Mouse (Mus musculus) lung, postnatal 0 days (tissue): ENCODE results near the gene Gapdh. TPM values are rescaled to one million over a fixed set of nuclear protein-coding genes. Genes with fewer than 3 reads are reported as not detected.

Experiments
- ATAC-seq: fragments of 200-750 bp; cut with Nextera tagmentation; 2 replicates; pipeline ENCODE4 v1.8.0; 2017; ENCODE audit warnings: moderate library complexity
- DNase-seq: peaks from one replicate; pipeline ENCODE4 v3.0.0-alpha.2; 2016; ENCODE audit warnings: low spot score
- H3K27ac ChIP-seq: fragments of 300-500 bp; sonication (generic); 2 replicates; pipeline ENCODE4 v1.5.1; 2014; ENCODE audit warnings: antibody characterized with exemption, mild to moderate bottlenecking, low read length, mixed read lengths
- H3K27me3 ChIP-seq: fragments of 300-500 bp; sonication (generic); replicated peaks from 2 replicates; pipeline ENCODE4 v1.6.1; 2014; ENCODE audit warnings: low read length, mixed read lengths; ENCODE audit not compliant: insufficient read depth
- H3K36me3 ChIP-seq: fragments of 300-500 bp; sonication (generic); 2 replicates; pipeline ENCODE4 v1.6.1; 2014; ENCODE audit warnings: low read length, mixed read lengths; ENCODE audit not compliant: insufficient read depth
- H3K4me1 ChIP-seq: fragments of 300-500 bp; sonication (generic); 2 replicates; pipeline ENCODE4 v1.6.1; 2014; ENCODE audit warnings: antibody characterized with exemption, low read depth, low read length, mixed read lengths; ENCODE audit not compliant: insufficient read depth
- H3K4me2 ChIP-seq: fragments of 300-500 bp; sonication (generic); replicated peaks from 2 replicates; pipeline ENCODE4 v1.6.1; 2014; ENCODE audit warnings: low read depth, mild to moderate bottlenecking, low read length, moderate library complexity, mixed read lengths
- H3K4me3 ChIP-seq: fragments of 300-500 bp; sonication (generic); 2 replicates; pipeline ENCODE4 v1.5.1; 2014; ENCODE audit warnings: low read depth, low read length
- H3K9ac ChIP-seq: fragments of 300-500 bp; sonication (generic); replicated peaks from 2 replicates; pipeline ENCODE4 v1.6.1; 2014; ENCODE audit warnings: low read depth, mild to moderate bottlenecking
- H3K9me3 ChIP-seq: fragments of 300-500 bp; sonication (generic); 2 replicates; pipeline ENCODE4 v1.6.1; 2016; ENCODE audit warnings: low read length, mixed read lengths
- CTCF ChIP-seq: IDR thresholded peaks from 2 replicates; pipeline ENCODE4 v1.5.1; 2016; ENCODE audit warnings: antibody characterized with exemption, mild to moderate bottlenecking
- EP300 ChIP-seq: IDR thresholded peaks from 2 replicates; pipeline ENCODE4 v1.6.1; 2016; ENCODE audit warnings: antibody characterized with exemption, mild to moderate bottlenecking, control low read depth
- WGBS: fragments of 180-500 bp; shearing (Covaris S2); extraction: QIAGEN DNeasy Blood & Tissue Kit; methylation state at CpG from one replicate; pipeline ENCODE4 v1.1.7; 2014; 5-methylcytosine and 5-hydroxymethylcytosine counted together
- polyA plus RNA-seq: library from polyadenylated mRNA; unstranded; fragments of >200 nt; fragmentation: Nextera tagmentation; extraction: Ambion mirVana; gene quantifications from 2 replicates; pipeline ENCODE4 v1.2.1, GENCODE M21; 2015

Gene Gapdh
- polyA plus RNA-seq, 1 experiment from 2014 or later = 429 TPM

- Histone ChIP-seq H3K9ac (no peak overlapping the region), H3K4me3 (no peak overlapping the region), H3K4me1 (no peaks in the 10 kb centered on the region), H3K27me3 (no peaks in the 10 kb centered on the region), H3K4me2 (no peak overlapping the region), H3K9me3 (no peaks in the 10 kb centered on the region), H3K36me3 (peaks cover 15% of the 10 kb centered on the region), H3K27ac (no peak overlapping the region)
- no peak for TF ChIP-seq CTCF
- no peak for TF ChIP-seq EP300
- 76% methylated on average over 9 of the region's 9 CpGs for WGBS
- ATAC-seq (no peak), DNase-seq (no peak)
Measured at GRCm38 (mm10) chr6:125143904-125144303, 22.4 kb downstream of the Gapdh start.

GRCm38 (mm10) chr6:125143128-125143527, 23.1 kb downstream of the Gapdh start:
- no peak for TF ChIP-seq CTCF
- TF ChIP-seq EP300 = no peak
- Histone ChIP-seq H3K4me2 (no peak overlapping the region), H3K27me3 (no peaks in the 10 kb centered on the region), H3K4me3 (no peak overlapping the region), H3K9ac (no peak overlapping the region), H3K27ac (no peak overlapping the region), H3K36me3 (peaks cover 15% of the 10 kb centered on the region), H3K9me3 (no peaks in the 10 kb centered on the region), H3K4me1 (no peaks in the 10 kb centered on the region)
- WGBS = 74% methylated on average over 3 of the region's 3 CpGs
- ATAC-seq (no peak), DNase-seq (no peak)

DNA sequence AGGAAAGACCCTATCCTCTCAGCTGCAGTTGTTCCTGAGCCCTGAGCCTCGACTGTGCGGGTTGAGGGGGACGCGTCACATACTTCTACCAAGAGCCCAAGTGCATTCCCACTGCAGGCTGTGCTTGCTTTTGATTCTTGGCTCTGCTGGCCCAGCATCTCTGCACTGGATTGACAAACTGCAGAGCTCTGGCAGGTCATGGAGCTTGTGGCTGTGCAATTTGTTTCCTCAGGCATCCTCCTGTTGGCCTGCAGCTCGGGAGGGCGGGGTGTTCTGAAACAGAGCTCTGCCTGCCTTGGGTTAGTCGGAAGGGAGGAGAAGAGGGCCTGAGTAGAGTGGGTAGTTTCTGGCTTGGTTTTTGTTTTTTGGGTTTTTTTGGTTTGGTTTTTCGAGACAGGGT, 23.8 kb downstream of the Gapdh start:
- 91% methylated on average over 8 of the region's 8 CpGs for WGBS

GRCm38 (mm10) chr6:125139747-125140146, 26.5 kb downstream of the Gapdh start:
- ATAC-seq = no peak
- DNase-seq = no peak
- no peak for TF ChIP-seq EP300
- TF ChIP-seq CTCF = no peak
- Histone ChIP-seq H3K4me2 (no peak overlapping the region), H3K27me3 (no peaks in the 10 kb centered on the region), H3K4me1 (no peaks in the 10 kb centered on the region), H3K9me3 (no peaks in the 10 kb centered on the region), H3K4me3 (no peak overlapping the region), H3K9ac (no peak overlapping the region), H3K27ac (no peak overlapping the region), H3K36me3 (peaks cover 20% of the 10 kb centered on the region)
- 88% methylated on average over 7 of the region's 7 CpGs for WGBS

More for the DNA sequence above, 23.8 kb downstream of the Gapdh start:
- no peaks in the 10 kb centered on the region for H3K27me3 ChIP-seq
- DNase-seq = no peak
- H3K4me1 ChIP-seq = no peaks in the 10 kb centered on the region
- no peak overlapping the region for H3K4me2 ChIP-seq
- no peak overlapping the region for H3K27ac ChIP-seq
- no peak overlapping the region for H3K9ac ChIP-seq
- no peak overlapping the region for H3K4me3 ChIP-seq
- no peaks in the 10 kb centered on the region for H3K9me3 ChIP-seq
- H3K36me3 ChIP-seq = peaks cover 15% of the 10 kb centered on the region
- no peak for ATAC-seq
- TF ChIP-seq EP300 = no peak
- no peak for TF ChIP-seq CTCF

GRCm38 (mm10) chr6:125137002-125137671, 29.1 kb downstream of the Gapdh start:
- DNase-seq (peak; percentile 42), ATAC-seq (no peak)
- TF ChIP-seq CTCF (peak; percentile 66), EP300 (no peak)

DNA sequence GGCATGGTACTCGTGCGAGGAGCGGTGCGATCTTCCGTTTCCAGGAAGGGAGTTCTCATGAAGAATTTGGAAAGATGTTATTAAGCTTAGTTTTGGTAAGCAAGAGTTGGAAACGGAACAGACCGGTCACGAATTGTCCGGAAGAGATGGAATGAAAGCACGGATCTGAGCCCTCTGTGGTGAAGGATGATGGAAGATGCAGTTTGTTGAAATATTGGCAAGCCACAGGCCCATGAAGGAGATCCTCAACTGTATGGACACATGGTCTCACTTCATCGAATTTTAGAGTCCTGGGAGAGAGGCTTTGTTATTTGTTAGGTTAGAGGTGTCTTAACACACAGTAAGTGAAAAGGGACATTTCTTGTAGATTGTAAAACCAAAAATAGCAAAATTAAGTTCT, 33.8 kb downstream of the Gapdh start:
- H3K36me3 ChIP-seq = peaks cover 18% of the 10 kb centered on the region
- 4% methylated on average over 11 of the region's 11 CpGs for WGBS

More at GRCm38 (mm10) chr6:125137002-125137671, 29.1 kb downstream of the Gapdh start:
- no peak overlapping the region for H3K4me2 ChIP-seq
- no peak overlapping the region for H3K9ac ChIP-seq
- WGBS = 90% methylated on average over 19 of the region's 19 CpGs
- no peak overlapping the region for H3K4me3 ChIP-seq
- H3K27ac ChIP-seq = no peak overlapping the region
- no peaks in the 10 kb centered on the region for H3K9me3 ChIP-seq
- peaks cover 20% of the 10 kb centered on the region for H3K36me3 ChIP-seq
- H3K4me1 ChIP-seq = peaks cover 2% of the 10 kb centered on the region; the same call in 1 of the 2 replicates
- no peaks in the 10 kb centered on the region for H3K27me3 ChIP-seq

More for the DNA sequence above, 33.8 kb downstream of the Gapdh start:
- Histone ChIP-seq H3K4me1 (peaks cover 2% of the 10 kb centered on the region; the same call in 1 of the 2 replicates), H3K27ac (no peak overlapping the region), H3K27me3 (no peaks in the 10 kb centered on the region), H3K4me3 (peak overlapping the region; percentile 78), H3K4me2 (peak overlapping the region; percentile 91), H3K9ac (peak overlapping the region; percentile 69), H3K9me3 (no peaks in the 10 kb centered on the region)
- no peak for DNase-seq
- TF ChIP-seq EP300 (no peak), CTCF (no peak)
- ATAC-seq = no peak
